Mouse (Mus musculus) limb, embryonic 14.5 days (tissue): Measurements from ENCODE around the gene Fggy. TPM values are rescaled to one million over a fixed set of nuclear protein-coding genes. Genes with fewer than 3 reads are reported as not detected.

Experiments used
- ATAC-seq: fragments of 200-750 bp; cut with Nextera tagmentation; 2 replicates; pipeline ENCODE4 v1.8.0; 2017; ENCODE audit warnings: low read depth, moderate number of reproducible peaks, moderate TSS enrichment; ENCODE audit not compliant: low FRiP score
- DNase-seq: peaks from one replicate; pipeline ENCODE4 v3.0.0-alpha.2; 2015; ENCODE audit warnings: low spot score
- H3K27ac ChIP-seq: fragments of 300-500 bp; sonication (generic); replicated peaks from 2 replicates; pipeline ENCODE4 v1.5.1; 2014; ENCODE audit warnings: low read depth, mild to moderate bottlenecking, low read length, moderate library complexity, mixed read lengths
- H3K27me3 ChIP-seq: fragments of 300-500 bp; sonication (generic); 2 replicates; pipeline ENCODE4 v1.6.1; 2014; ENCODE audit warnings: low read length, mixed read lengths; ENCODE audit not compliant: control insufficient read depth, insufficient read depth
- H3K36me3 ChIP-seq: fragments of 300-500 bp; sonication (generic); 2 replicates; pipeline ENCODE4 v1.6.1; 2014; ENCODE audit warnings: mild to moderate bottlenecking, low read length, moderate library complexity, mixed read lengths; ENCODE audit not compliant: control insufficient read depth, insufficient read depth
- H3K4me1 ChIP-seq: fragments of 300-500 bp; sonication (generic); 2 replicates; pipeline ENCODE4 v1.6.1; 2014; ENCODE audit warnings: antibody characterized with exemption, low read length, mixed read lengths; ENCODE audit not compliant: control insufficient read depth, insufficient read depth
- H3K4me2 ChIP-seq: fragments of 300-500 bp; sonication (generic); replicated peaks from 2 replicates; pipeline ENCODE4 v1.6.1; 2014; ENCODE audit warnings: low read depth, mild to moderate bottlenecking, low read length, moderate library complexity; ENCODE audit not compliant: severe bottlenecking
- H3K4me3 ChIP-seq: fragments of 300-500 bp; sonication (generic); replicated peaks from 2 replicates; pipeline ENCODE4 v1.5.1; 2014; ENCODE audit warnings: low read length
- H3K9ac ChIP-seq: fragments of 300-500 bp; sonication (generic); 2 replicates; pipeline ENCODE4 v1.6.1; 2014; ENCODE audit warnings: mild to moderate bottlenecking, low read depth, low read length, moderate library complexity; ENCODE audit not compliant: severe bottlenecking
- H3K9me3 ChIP-seq: fragments of 300-500 bp; sonication (generic); 2 replicates; pipeline ENCODE4 v1.6.1; 2016; ENCODE audit warnings: low read length; ENCODE audit not compliant: control insufficient read depth
- POLR2A ChIP-seq: fragments of 200-500 bp; IDR thresholded peaks from 2 replicates; pipeline ENCODE4 v1.8.0; 2012; ENCODE audit warnings: inconsistent platforms, mild to moderate bottlenecking, moderate library complexity, borderline replicate concordance; ENCODE audit not compliant: insufficient read depth, insufficient read length; ENCODE audit errors: extremely low read depth
- WGBS: fragments of 180-500 bp; shearing (Covaris S2); extraction: QIAGEN DNeasy Blood & Tissue Kit; methylation state at CpG from one replicate; pipeline ENCODE4 v1.1.7; 2014; 5-methylcytosine and 5-hydroxymethylcytosine counted together
- polyA plus RNA-seq, 2 experiments: library from polyadenylated mRNA; depleted of rRNA in 1 of 2; stranded (reverse) in 1 of 2; unstranded in 1 of 2; fragments of >200 nt; fragmentation: Nextera tagmentation in 1 of 2; extraction: Ambion mirVana in 1 of 2; gene quantifications; 2 replicates each; pipeline versions ENCODE4 v1.2.1 to v1.2.3; 2012 to 2014

Gene Fggy
- polyA plus RNA-seq, 2 experiments: 5.7 to 7.8 TPM

DNA sequence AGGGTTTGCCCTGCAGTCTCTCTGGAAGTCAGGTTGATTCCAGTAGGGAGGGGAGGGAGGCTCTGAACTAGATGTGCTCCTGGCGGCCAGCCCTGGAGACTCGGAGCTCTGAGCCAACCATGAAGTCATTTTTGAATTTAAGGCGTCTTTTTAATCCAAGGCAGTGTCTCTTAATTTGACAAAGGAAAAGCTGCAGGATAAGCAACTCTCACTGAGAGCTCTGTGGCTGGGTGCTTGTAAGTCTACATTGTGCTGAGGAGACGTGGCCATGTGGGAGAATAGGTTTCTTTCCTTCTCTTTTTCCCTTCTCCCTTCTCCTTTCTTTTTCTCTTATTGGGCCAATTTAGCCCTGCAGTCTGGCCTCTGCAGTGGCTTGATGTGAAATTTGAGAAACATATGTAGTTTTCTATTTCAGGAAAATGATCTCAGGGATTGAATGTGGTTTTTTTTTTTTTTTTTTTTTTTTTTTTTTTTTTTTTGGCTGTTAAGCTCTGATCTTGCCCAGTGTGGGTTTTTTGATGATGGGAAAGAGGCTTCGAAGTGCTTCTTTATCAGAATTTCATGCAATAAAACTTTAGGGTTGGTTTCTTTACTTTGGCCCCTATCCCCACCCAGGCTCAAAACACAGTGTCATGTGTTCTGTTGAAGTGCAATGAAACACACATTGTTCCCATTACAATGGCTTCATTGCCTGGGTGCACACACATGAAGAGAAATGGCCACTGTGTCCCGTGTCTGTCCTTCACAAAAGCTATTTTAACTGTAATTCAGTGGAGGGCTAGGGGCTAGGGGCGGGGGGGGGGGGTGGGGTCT lies 79.8 kb downstream of the Fggy start:
- no peak for TF ChIP-seq POLR2A
- peak overlapping the region; percentile 85 for H3K27ac ChIP-seq
- no peak overlapping the region for H3K9ac ChIP-seq
- peaks cover 13% of the 10 kb centered on the region for H3K4me1 ChIP-seq
- H3K36me3 ChIP-seq: no peaks in the 10 kb centered on the region
- H3K4me2 ChIP-seq: 0 out of 2 replicates have a peak overlapping the region, but pooled peaks have one; percentile 18
- 34% methylated on average over 7 of the region's 7 CpGs for WGBS
- DNase-seq (peak; percentile 79), ATAC-seq (peak; percentile 84)
- H3K4me3 ChIP-seq: no peak overlapping the region
- H3K27me3 ChIP-seq: no peaks in the 10 kb centered on the region
- no peaks in the 10 kb centered on the region for H3K9me3 ChIP-seq

- WGBS: 64% methylated on average over 3 of the region's 3 CpGs
- DNase-seq (no peak), ATAC-seq (no peak)
- H3K4me2 ChIP-seq: no peak overlapping the region
- H3K4me1 ChIP-seq: peaks cover 13% of the 10 kb centered on the region
- no peak overlapping the region for H3K9ac ChIP-seq
- peak overlapping the region; percentile 59 for H3K27ac ChIP-seq
- no peak overlapping the region for H3K4me3 ChIP-seq
- no peaks in the 10 kb centered on the region for H3K27me3 ChIP-seq
- H3K36me3 ChIP-seq: no peaks in the 10 kb centered on the region
- TF ChIP-seq POLR2A: no peak
- H3K9me3 ChIP-seq: no peaks in the 10 kb centered on the region
Observed at GRCm38 (mm10) chr4:95638063-95638462, 80.8 kb downstream of the Fggy start.

GRCm38 (mm10) chr4:95640831-95641230 lies 83.5 kb downstream of the Fggy start:
- TF ChIP-seq POLR2A: no peak
- ATAC-seq (no peak), DNase-seq (no peak)
- Histone ChIP-seq H3K27ac (no peak overlapping the region), H3K27me3 (no peaks in the 10 kb centered on the region), H3K9me3 (no peaks in the 10 kb centered on the region), H3K4me2 (no peak overlapping the region), H3K36me3 (no peaks in the 10 kb centered on the region), H3K4me1 (peaks cover 13% of the 10 kb centered on the region), H3K4me3 (no peak overlapping the region), H3K9ac (no peak overlapping the region)
- WGBS: 93% methylated on average over 1 of the region's 1 CpGs

DNA sequence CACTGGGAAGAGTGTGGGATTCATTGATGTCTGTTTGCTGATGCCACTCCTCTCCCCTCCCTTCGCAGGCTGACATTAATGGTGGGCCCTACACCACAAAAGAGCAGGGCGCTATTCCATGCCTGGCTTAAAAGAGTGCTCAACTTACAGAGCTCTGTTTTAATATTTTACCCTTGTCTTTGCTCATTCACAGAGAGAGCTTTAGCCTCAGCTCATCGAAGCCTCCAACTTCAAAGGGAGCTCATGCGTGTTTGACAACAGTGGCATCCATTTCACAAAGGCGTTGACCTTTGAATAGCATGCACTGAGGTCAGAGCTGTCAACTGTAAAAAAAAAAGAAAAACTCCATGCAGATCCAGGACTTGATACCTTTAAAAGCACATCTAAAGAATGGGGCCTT lies 86.7 kb downstream of the Fggy start:
- Histone ChIP-seq H3K9me3 (no peaks in the 10 kb centered on the region), H3K36me3 (no peaks in the 10 kb centered on the region), H3K27ac (no peak overlapping the region), H3K27me3 (no peaks in the 10 kb centered on the region), H3K4me2 (no peak overlapping the region), H3K4me1 (no peaks in the 10 kb centered on the region), H3K9ac (no peak overlapping the region), H3K4me3 (no peak overlapping the region)
- WGBS: 58% methylated on average over 5 of the region's 5 CpGs
- TF ChIP-seq POLR2A: no peak
- no peak for DNase-seq
- no peak for ATAC-seq

- H3K9me3 ChIP-seq: no peaks in the 10 kb centered on the region
- ATAC-seq (no peak), DNase-seq (no peak)
- H3K27me3 ChIP-seq: no peaks in the 10 kb centered on the region
- H3K27ac ChIP-seq: no peak overlapping the region
- WGBS: 24% methylated on average over 3 of the region's 3 CpGs
- H3K4me2 ChIP-seq: no peak overlapping the region
- H3K36me3 ChIP-seq: no peaks in the 10 kb centered on the region
- TF ChIP-seq POLR2A: no peak
- no peak overlapping the region for H3K9ac ChIP-seq
- peaks cover 17% of the 10 kb centered on the region for H3K4me1 ChIP-seq
- H3K4me3 ChIP-seq: no peak overlapping the region
Observed at GRCm38 (mm10) chr4:95648801-95649551, 91.7 kb downstream of the Fggy start.
